Comparison of ENCODE assay signal across 33 mouse cellular contexts in genomic region chr19:58970826-58971225, GRCm38 (mm10). TPM values are rescaled to one million over a fixed set of nuclear protein-coding genes. Genes with fewer than 3 reads are reported as not detected.
A peak's percentile ranks its signal among the peaks of the same experiment; 100 is the strongest.
DNase-seq lines count a peak whose midpoint lies in the region; ATAC-seq and TF ChIP-seq lines count a peak whose summit lies in the region.
"Had no signal": no experiment of that assay in that cellular context is flagged by ENCODE, and none has a peak within 500 bp of the region (broad histone marks: within the 10 kb centered on the region; RNA-seq: fewer than 3 reads in every experiment).

No protein-coding gene starts in this region.

- no peaks in the 10 kb centered on the region for H3K9me3 ChIP-seq in midbrain, embryonic 11.5 days (ENCODE audit: control insufficient read depth, low read length)
- H3K9me3 ChIP-seq in midbrain, postnatal 0 days (ENCODE audit: low read length), result no peaks in the 10 kb centered on the region
- no peaks in the 10 kb centered on the region for H3K9me3 ChIP-seq in limb, embryonic 12.5 days
- H3K9me3 ChIP-seq: embryonic facial prominence, embryonic 12.5 days; hindbrain, embryonic 12.5 days; intestine, embryonic 15.5 days; midbrain, embryonic 15.5 days; neural tube, embryonic 13.5 days had no signal

- WGBS in kidney, adult 2 months, result 41% methylated on average over 13 of the region's 13 CpGs
- WGBS in midbrain, embryonic 11.5 days, result 89% methylated on average over 13 of the region's 13 CpGs
- WGBS in midbrain, postnatal 0 days, result 91% methylated on average over 13 of the region's 13 CpGs
- 18% methylated on average over 13 of the region's 13 CpGs for WGBS in limb, embryonic 12.5 days

- no peak overlapping the region for H3K27ac ChIP-seq in kidney, adult 2 months (ENCODE audit: insufficient read depth, low read depth, low read length)
- no peak overlapping the region for H3K27ac ChIP-seq in midbrain, embryonic 11.5 days (ENCODE audit: low read depth, low read length)
- no peak overlapping the region for H3K27ac ChIP-seq in midbrain, postnatal 0 days (ENCODE audit: low read depth, low read length)
- H3K27ac ChIP-seq in limb, embryonic 12.5 days, result no peak overlapping the region
- H3K27ac ChIP-seq: embryonic facial prominence, embryonic 12.5 days; hindbrain, embryonic 12.5 days; hindbrain, postnatal 0 days; intestine, embryonic 15.5 days; layer of hippocampus, adult 2 months; liver, embryonic 14.5 days; macrophage; midbrain, embryonic 15.5 days; neural tube, embryonic 13.5 days had no signal

- no peak for DNase-seq in kidney, adult 2 months
- DNase-seq in kidney, postnatal 36 days, result no peak
- DNase-seq in midbrain, embryonic 11.5 days (ENCODE audit: low spot score, missing footprints), result peak; percentile 75
- DNase-seq in midbrain, postnatal 0 days (ENCODE audit: low spot score), result no peak
- peak; percentile 59 for DNase-seq in mesoderm, embryonic 11.5 days (ENCODE audit: low read depth, low spot score)
- no peak for DNase-seq in adrenal gland, adult 8-10 months
- DNase-seq: adrenal gland, postnatal 25 days; cerebellum, adult 11-12 months; cerebellum, postnatal 10 days; gastrocnemius, postnatal 36 days; heart, adult 18-20 months; heart, postnatal 36 days; kidney, postnatal 25 days; liver; lung, adult 2 months; lung, postnatal 10 days; thymus, postnatal 14 days had no signal

- H3K4me1 ChIP-seq in kidney, adult 2 months (ENCODE audit: control insufficient read depth, insufficient read depth, low read length), result no peaks in the 10 kb centered on the region
- H3K4me1 ChIP-seq in midbrain, embryonic 11.5 days (ENCODE audit: control insufficient read depth, insufficient read depth, low read length), result peaks cover 8% of the 10 kb centered on the region
- H3K4me1 ChIP-seq in midbrain, postnatal 0 days (ENCODE audit: insufficient read depth, low read length), result no peaks in the 10 kb centered on the region
- H3K4me1 ChIP-seq in limb, embryonic 12.5 days (replicated peaks), result peaks cover 30% of the 10 kb centered on the region
- H3K4me1 ChIP-seq: intestine, embryonic 15.5 days had no signal

- no peak for TF ChIP-seq CTCF in kidney, adult 2 months (conservative IDR thresholded peaks at IDR 0.05; ENCODE audit: insufficient read depth, insufficient read length, low read depth, low read length)
- no peak for TF ChIP-seq CTCF in midbrain, postnatal 0 days (IDR thresholded peaks at IDR 0.05)

- H3K4me2 ChIP-seq in midbrain, embryonic 11.5 days, result no peak overlapping the region
- H3K4me2 ChIP-seq in midbrain, postnatal 0 days (ENCODE audit: low read depth, low read length, poor library complexity, severe bottlenecking), result no peak overlapping the region
- peak overlapping the region; percentile 33 for H3K4me2 ChIP-seq in limb, embryonic 12.5 days
- H3K4me2 ChIP-seq: embryonic facial prominence, embryonic 12.5 days; heart, embryonic 11.5 days; hindbrain, embryonic 12.5 days; intestine, embryonic 15.5 days; midbrain, embryonic 15.5 days; neural tube, embryonic 13.5 days had no signal

- H3K4me3 ChIP-seq in kidney, adult 2 months (ENCODE audit: insufficient read depth, low read depth, low read length), result peak overlapping the region; percentile 6; the same call in 1 of the 2 replicates
- no peak overlapping the region for H3K4me3 ChIP-seq in midbrain, embryonic 11.5 days (ENCODE audit: low read depth, low read length)
- H3K4me3 ChIP-seq in midbrain, postnatal 0 days (ENCODE audit: low read depth, low read length), result no peak overlapping the region
- 0 out of 2 replicates have a peak overlapping the region, but pooled peaks have one; percentile 11 for H3K4me3 ChIP-seq in limb, embryonic 12.5 days (replicated peaks)
- H3K4me3 ChIP-seq: embryonic facial prominence, embryonic 12.5 days; hindbrain, embryonic 12.5 days; intestine, embryonic 15.5 days; layer of hippocampus, adult 2 months; midbrain, embryonic 15.5 days; neural tube, embryonic 13.5 days had no signal

- ATAC-seq in midbrain, embryonic 11.5 days (ENCODE audit: low FRiP score), result no peak
- no peak for ATAC-seq in midbrain, postnatal 0 days (ENCODE audit: low FRiP score)
- no peak for ATAC-seq in limb, embryonic 12.5 days (ENCODE audit: insufficient number of reproducible peaks, insufficient read depth, low FRiP score, low TSS enrichment, low read depth)
- ATAC-seq: CD4-positive, CD25-positive, alpha-beta regulatory T cell, adult 4 months; forebrain, embryonic 14.5 days; hindbrain, postnatal 0 days; intestine, embryonic 15.5 days; midbrain, embryonic 15.5 days had no signal

- TF ChIP-seq POLR2A in kidney, adult 2 months (IDR thresholded peaks at IDR 0.05; ENCODE audit: low read depth, low read length), result no peak

- no peaks in the 10 kb centered on the region for H3K27me3 ChIP-seq in kidney, adult 2 months (replicated peaks; ENCODE audit: control insufficient read depth, insufficient read depth, low read length)
- peaks cover 74% of the 10 kb centered on the region for H3K27me3 ChIP-seq in midbrain, embryonic 11.5 days (ENCODE audit: control insufficient read depth, insufficient read depth, low read length)
- peaks cover 31% of the 10 kb centered on the region for H3K27me3 ChIP-seq in midbrain, postnatal 0 days (ENCODE audit: insufficient read depth, low read length)
- H3K27me3 ChIP-seq in limb, embryonic 12.5 days, result peaks cover 53% of the 10 kb centered on the region
- H3K27me3 ChIP-seq: intestine, embryonic 15.5 days had no signal

- no peaks in the 10 kb centered on the region for H3K36me3 ChIP-seq in kidney, adult 2 months (ENCODE audit: control insufficient read depth, insufficient read depth, low read length)
- H3K36me3 ChIP-seq in midbrain, embryonic 11.5 days (ENCODE audit: control insufficient read depth, insufficient read depth, low read length), result no peaks in the 10 kb centered on the region
- peaks cover 13% of the 10 kb centered on the region for H3K36me3 ChIP-seq in midbrain, postnatal 0 days (ENCODE audit: insufficient read depth, low read length)
- H3K36me3 ChIP-seq in limb, embryonic 12.5 days, result no peaks in the 10 kb centered on the region
- H3K36me3 ChIP-seq: embryonic facial prominence, embryonic 12.5 days; hindbrain, embryonic 12.5 days; intestine, embryonic 15.5 days; midbrain, embryonic 15.5 days had no signal

- H3K9ac ChIP-seq in midbrain, embryonic 11.5 days (ENCODE audit: low read length), result no peak overlapping the region
- H3K9ac ChIP-seq in midbrain, postnatal 0 days (replicated peaks; ENCODE audit: low read length, poor library complexity, severe bottlenecking), result no peak overlapping the region
- no peak overlapping the region for H3K9ac ChIP-seq in limb, embryonic 12.5 days (replicated peaks)
- H3K9ac ChIP-seq: embryonic facial prominence, embryonic 12.5 days; hindbrain, embryonic 12.5 days; intestine, embryonic 15.5 days; liver, embryonic 14.5 days; midbrain, embryonic 15.5 days; neural tube, embryonic 13.5 days had no signal

RNA-seq across cellular contexts. Expression of gene Hspa12a, which starts 27.4 kb away (rescaled TPM):
- polyA plus RNA-seq in kidney, adult 2 months (2012; rRNA removed), result 17.9 and 21.6 TPM in 2 replicates
- 9.3 and 10.6 TPM in 2 replicates for polyA plus RNA-seq in midbrain, embryonic 11.5 days (2014; fragmentation: Nextera tagmentation; extraction: Ambion mirVana)
- 73.7 and 80.0 TPM in 2 replicates for total RNA-seq in midbrain, postnatal 0 days (2014; rRNA removed)
- polyA plus RNA-seq in midbrain, postnatal 0 days (2015; fragmentation: Nextera tagmentation; extraction: Ambion mirVana), result 53.8 and 54.0 TPM in 2 replicates
- 4.8 and 5.1 TPM in 2 replicates for polyA plus RNA-seq in limb, embryonic 12.5 days (2016; fragmentation: Nextera tagmentation; extraction: Ambion mirVana)
- total RNA-seq in adrenal gland, adult 8-10 months (2022), result 100 to 1,000 TPM in 3 of 4 experiments, 10 to 100 TPM in 1; 90.2 to 190 (median 131) TPM
- total RNA-seq: common myeloid progenitor, adult 5-6 weeks; megakaryocyte-erythroid progenitor cell, adult 5-6 weeks had no signal
- polyA plus RNA-seq: macrophage had no signal

RNA-seq across cellular contexts. Expression of gene Eno4, which starts 27.6 kb away (rescaled TPM):
- 0.08 and 0.31 TPM in 2 replicates for polyA plus RNA-seq in kidney, adult 2 months (2012; rRNA removed)
- 0.39 and 0.45 TPM in 2 replicates for polyA plus RNA-seq in midbrain, embryonic 11.5 days (2014; fragmentation: Nextera tagmentation; extraction: Ambion mirVana)
- total RNA-seq in midbrain, postnatal 0 days (2014; rRNA removed), result 0.42 and 0.71 TPM in 2 replicates
- 1.3 and 1.5 TPM in 2 replicates for polyA plus RNA-seq in midbrain, postnatal 0 days (2015; fragmentation: Nextera tagmentation; extraction: Ambion mirVana)
- polyA plus RNA-seq in limb, embryonic 12.5 days (2016; fragmentation: Nextera tagmentation; extraction: Ambion mirVana), result 0.46 and 0.90 TPM in 2 replicates
- under 1 TPM; 0.24 to 0.71 (median 0.29) TPM for total RNA-seq in adrenal gland, adult 8-10 months (2022)
- total RNA-seq: common myeloid progenitor, adult 5-6 weeks; gastrocnemius, postnatal 36 days; heart, postnatal 36 days; megakaryocyte-erythroid progenitor cell, adult 5-6 weeks had no signal
- polyA plus RNA-seq: CD4-positive, CD25-positive, alpha-beta regulatory T cell, adult 4 months; macrophage; small intestine, adult 2 months had no signal

Comparison
In these comparisons a context has a peak if more than half of its experiments do, and no peak if none do; other contexts are left out.
1. DNase-seq: peak in midbrain, embryonic 11.5 days (single experiment) and mesoderm, embryonic 11.5 days (single experiment); none in kidney, adult 2 months (single experiment), kidney, postnatal 36 days (0 of 2), midbrain, postnatal 0 days (single experiment) and adrenal gland, adult 8-10 months (single experiment).
2. H3K4me3 ChIP-seq: peak in kidney, adult 2 months (single experiment) and limb, embryonic 12.5 days (single experiment); none in midbrain, embryonic 11.5 days (single experiment) and midbrain, postnatal 0 days (single experiment).